ENCODE assay signal across 16 mouse cellular contexts in genomic region chr13:59844661-59845060, GRCm38 (mm10).
"Had no signal": no experiment of that assay in that cellular context is flagged by ENCODE, and none has a peak within 500 bp of the region (broad histone marks: within the 10 kb centered on the region; RNA-seq: fewer than 3 reads in every experiment).

No protein-coding gene starts in this region.

- H3K4me2 ChIP-seq: neural tube, embryonic 13.5 days; neural tube, embryonic 15.5 days; stomach, embryonic 15.5 days had no signal

- H3K36me3 ChIP-seq: neural tube, embryonic 13.5 days; neural tube, embryonic 15.5 days; stomach, embryonic 15.5 days had no signal

- H3K4me3 ChIP-seq: neural tube, embryonic 13.5 days; neural tube, embryonic 15.5 days; stomach, embryonic 15.5 days had no signal

- DNase-seq: retina, postnatal 1 day; right cerebral cortex, adult 18-20 months; right cerebral cortex, postnatal 14 days; right cerebral cortex, postnatal 25 days; right cerebral cortex, postnatal 4 days; spleen, adult 18-20 months; thymus, adult 18-20 months; thymus, adult 2 months; thymus, postnatal 14 days; thymus, postnatal 25 days; thymus, postnatal 36 days; thymus, postnatal 4 days had no signal

- H3K27me3 ChIP-seq: neural tube, embryonic 13.5 days; neural tube, embryonic 15.5 days; stomach, embryonic 15.5 days had no signal

- H3K27ac ChIP-seq: neural tube, embryonic 13.5 days; neural tube, embryonic 15.5 days; stomach, embryonic 15.5 days; stomach, postnatal 0 days had no signal

- H3K4me1 ChIP-seq: neural tube, embryonic 13.5 days; neural tube, embryonic 15.5 days; stomach, embryonic 15.5 days had no signal

- H3K9me3 ChIP-seq: neural tube, embryonic 13.5 days; neural tube, embryonic 15.5 days; stomach, embryonic 15.5 days had no signal

- H3K9ac ChIP-seq: neural tube, embryonic 13.5 days; neural tube, embryonic 15.5 days; stomach, embryonic 15.5 days had no signal
